ENCODE assay signal across 8 mouse cellular contexts in genomic region chr2:156278226-156279017, GRCm38 (mm10). TPM values are rescaled to one million over a fixed set of nuclear protein-coding genes. Genes with fewer than 3 reads are reported as not detected.
DNase-seq lines count a peak whose midpoint lies in the region; ATAC-seq and TF ChIP-seq lines count a peak whose summit lies in the region.

No protein-coding gene starts in this region.

- TF ChIP-seq POLR2A in olfactory bulb, adult 2 months (IDR thresholded peaks at IDR 0.05; ENCODE audit: insufficient read depth, low read depth, low read length), result no peak

- no peaks in the 10 kb centered on the region for H3K9me3 ChIP-seq in lung, embryonic 14.5 days (ENCODE audit: low read depth, low read length)

- no peak overlapping the region; the same call in 1 of the 2 replicates for H3K27ac ChIP-seq in lung, embryonic 14.5 days (ENCODE audit: low read depth)
- H3K27ac ChIP-seq in olfactory bulb, adult 2 months (ENCODE audit: insufficient read depth, low read depth, low read length), result peak overlapping the region; percentile 29

- no peak overlapping the region for H3K4me3 ChIP-seq in lung, embryonic 14.5 days (ENCODE audit: low read depth, low read length)
- no peak overlapping the region for H3K4me3 ChIP-seq in olfactory bulb, adult 2 months (ENCODE audit: insufficient read depth, low read depth, low read length)

- 35% methylated on average over 4 of the region's 4 CpGs for WGBS in lung, embryonic 14.5 days
- 28% methylated on average over 4 of the region's 4 CpGs for WGBS in olfactory bulb, adult 2 months

- peaks cover 59% of the 10 kb centered on the region for H3K36me3 ChIP-seq in lung, embryonic 14.5 days (ENCODE audit: insufficient read depth)

- H3K9ac ChIP-seq in lung, embryonic 14.5 days, result no peak overlapping the region

- no peaks in the 10 kb centered on the region for H3K27me3 ChIP-seq in lung, embryonic 14.5 days (ENCODE audit: insufficient read depth, low read length)

- no peak overlapping the region for H3K4me2 ChIP-seq in lung, embryonic 14.5 days

- peak; percentile 91 for ATAC-seq in frontal cortex, adult (ENCODE audit: low TSS enrichment)
- ATAC-seq in hematopoietic stem cell, adult 5-6 weeks (replicated peaks in 1 of 2; ENCODE audit: insufficient read depth in 1 of 2, low FRiP score in 2 of 2, low TSS enrichment in 1 of 2, low read depth in 1 of 2, poor library complexity in 2 of 2, severe bottlenecking in 2 of 2), result peak; percentile 92 to 98
- peak; percentile 70 for ATAC-seq in lung, embryonic 14.5 days (ENCODE audit: insufficient read depth)

- peak; percentile 39 for DNase-seq in MEL-GATA-1-ER (ENCODE audit: extremely low read depth, low read depth)
- peak; percentile 87 for DNase-seq in cerebellum, adult 9-10 months
- DNase-seq in layer of hippocampus, adult 8-10 months (ENCODE audit: low spot score in 2 of 2), result peak; percentile 81 to 86
- DNase-seq in lung, embryonic 14.5 days, result peak; percentile 91
- peak; percentile 64 to 77 for DNase-seq in thymus, adult 18-20 months

- peak; percentile 85 for TF ChIP-seq CTCF in lung, embryonic 14.5 days (IDR thresholded peaks at IDR 0.05; ENCODE audit: low read depth)
- 0 out of 2 replicates have a peak, but pooled peaks have one; percentile 17 for TF ChIP-seq CTCF in olfactory bulb, adult 2 months (IDR thresholded peaks at IDR 0.05; ENCODE audit: insufficient read depth, low read depth, low read length)

- no peaks in the 10 kb centered on the region for H3K4me1 ChIP-seq in lung, embryonic 14.5 days (ENCODE audit: insufficient read depth)
- 0 out of 2 replicates have a peak, but pooled peaks cover 2% of the 10 kb centered on the region for H3K4me1 ChIP-seq in olfactory bulb, adult 2 months (ENCODE audit: control insufficient read depth, insufficient read depth, low read length)

RNA-seq across cellular contexts. Expression of gene Cnbd2, which starts 33.7 kb away (rescaled TPM):
- total RNA-seq in hematopoietic stem cell, adult 5-6 weeks (2017), result 3.8 and 10.5 TPM in 2 replicates
- 1 to 10 TPM; 4.8 to 7.1 (median 6.8) TPM for total RNA-seq in layer of hippocampus, adult 8-10 months (2022)
- 3.5 and 3.9 TPM in 2 replicates for polyA plus RNA-seq in lung, embryonic 14.5 days (2014; fragmentation: Nextera tagmentation; extraction: Ambion mirVana)
- polyA plus RNA-seq in olfactory bulb, adult 2 months (2012; ENCODE audit: insufficient read depth, insufficient read length, low replicate concordance, missing spikeins), result not detected in 2 replicates

RNA-seq across cellular contexts. Expression of gene Scand1, which starts 34.1 kb away (rescaled TPM):
- total RNA-seq in hematopoietic stem cell, adult 5-6 weeks (2017), result 20.2 and 27.3 TPM in 2 replicates
- 10 to 100 TPM; 59.9 to 80.3 (median 72.3) TPM for total RNA-seq in layer of hippocampus, adult 8-10 months (2022)
- 61.0 and 66.3 TPM in 2 replicates for polyA plus RNA-seq in lung, embryonic 14.5 days (2014; fragmentation: Nextera tagmentation; extraction: Ambion mirVana)
- polyA plus RNA-seq in olfactory bulb, adult 2 months (2012; ENCODE audit: insufficient read depth, insufficient read length, low replicate concordance, missing spikeins), result not detected in 2 replicates

Comparison
In these comparisons a context has a peak if more than half of its experiments do, and no peak if none do; other contexts are left out.
1. DNase-seq: peak in every context shown above with its lines; median percentile 91 in lung, embryonic 14.5 days; 87 in cerebellum, adult 9-10 months; 84 in layer of hippocampus, adult 8-10 months; 70 in thymus, adult 18-20 months; 39 in MEL-GATA-1-ER.